8 mouse cellular contexts compared by ENCODE assay signal in the genomic region with DNA sequence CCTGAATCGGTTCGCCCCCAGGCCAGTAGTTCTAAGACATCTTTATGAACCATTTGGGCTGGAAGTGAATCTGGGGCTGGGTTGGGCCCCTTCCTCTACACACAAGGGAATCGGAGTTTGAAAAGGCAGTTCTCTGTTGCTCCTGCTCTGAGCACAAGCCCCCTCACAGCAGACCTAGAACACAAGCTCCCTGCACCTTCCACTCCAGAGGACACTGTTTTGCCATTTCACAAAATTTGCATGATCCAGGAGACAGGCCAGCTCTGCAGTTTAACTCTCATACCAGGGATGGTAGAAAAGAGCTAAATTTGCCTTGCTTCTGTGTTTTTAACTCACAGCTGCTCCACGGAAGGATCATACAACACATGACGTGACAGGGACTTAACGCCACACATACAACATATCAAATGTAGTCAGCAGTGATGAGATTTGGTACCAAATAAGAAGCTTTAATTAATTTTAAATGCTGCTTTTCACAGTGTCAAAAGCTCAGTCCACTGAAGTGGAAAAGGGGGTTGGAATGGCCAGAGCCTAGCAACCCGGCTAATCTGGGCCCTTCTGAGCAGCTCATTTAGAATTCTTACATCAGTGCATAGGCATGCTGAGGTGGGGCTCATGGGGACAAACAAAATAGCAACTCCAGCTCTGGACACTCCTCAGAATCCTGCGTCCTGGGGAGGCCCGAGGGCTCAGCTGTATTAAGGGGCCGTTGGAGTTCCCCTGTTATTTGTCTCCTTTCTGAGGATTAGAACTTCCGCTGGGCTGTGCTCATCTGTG.
A peak's percentile ranks its signal among the peaks of the same experiment; 100 is the strongest.
DNase-seq lines count a peak whose midpoint lies in the region; ATAC-seq and TF ChIP-seq lines count a peak whose summit lies in the region.

No protein-coding gene starts in this region.

- no peak overlapping the region for H3K4me2 ChIP-seq in stomach, embryonic 14.5 days (replicated peaks; ENCODE audit: low read depth, low read length)
- H3K4me2 ChIP-seq in stomach, postnatal 0 days (replicated peaks; ENCODE audit: low read depth): no peak overlapping the region
- no peak overlapping the region for H3K4me2 ChIP-seq in limb, embryonic 14.5 days (replicated peaks; ENCODE audit: low read depth, low read length, severe bottlenecking)
- no peak overlapping the region for H3K4me2 ChIP-seq in stomach, embryonic 16.5 days (ENCODE audit: low read depth, low read length)

- WGBS in stomach, embryonic 14.5 days: 68% methylated on average over 11 of the region's 11 CpGs
- WGBS in stomach, postnatal 0 days: 63% methylated on average over 11 of the region's 11 CpGs
- WGBS in heart, embryonic 10.5 days: 57% methylated on average over 11 of the region's 11 CpGs
- 71% methylated on average over 11 of the region's 11 CpGs for WGBS in limb, embryonic 14.5 days
- WGBS in stomach, embryonic 16.5 days: 62% methylated on average over 11 of the region's 11 CpGs

- H3K4me3 ChIP-seq in stomach, embryonic 14.5 days (ENCODE audit: low read depth, low read length): no peak overlapping the region
- no peak overlapping the region for H3K4me3 ChIP-seq in stomach, postnatal 0 days (ENCODE audit: low read depth, low read length)
- no peak overlapping the region for H3K4me3 ChIP-seq in heart, embryonic 10.5 days
- no peak overlapping the region for H3K4me3 ChIP-seq in limb, embryonic 14.5 days (replicated peaks; ENCODE audit: low read length)
- H3K4me3 ChIP-seq in stomach, embryonic 16.5 days (replicated peaks; ENCODE audit: low read length): no peak overlapping the region

- 0 out of 2 replicates have a peak, but pooled peaks cover 5% of the 10 kb centered on the region for H3K4me1 ChIP-seq in stomach, embryonic 14.5 days (ENCODE audit: control insufficient read depth, insufficient read depth, low read length)
- no peaks in the 10 kb centered on the region for H3K4me1 ChIP-seq in stomach, postnatal 0 days (replicated peaks; ENCODE audit: control insufficient read depth, insufficient read depth)
- H3K4me1 ChIP-seq in heart, embryonic 10.5 days: peaks cover 5% of the 10 kb centered on the region; the same call in 1 of the 2 replicates
- 0 out of 2 replicates have a peak, but pooled peaks cover 6% of the 10 kb centered on the region for H3K4me1 ChIP-seq in limb, embryonic 14.5 days (ENCODE audit: control insufficient read depth, insufficient read depth, low read length)
- no peaks in the 10 kb centered on the region; the same call in 1 of the 2 replicates for H3K4me1 ChIP-seq in stomach, embryonic 16.5 days (ENCODE audit: control insufficient read depth, insufficient read depth, low read length)

- no peak overlapping the region for H3K27ac ChIP-seq in stomach, embryonic 14.5 days (ENCODE audit: low read length)
- H3K27ac ChIP-seq in stomach, postnatal 0 days (replicated peaks): no peak overlapping the region
- H3K27ac ChIP-seq in heart, embryonic 10.5 days: peak overlapping the region; percentile 71
- no peak overlapping the region for H3K27ac ChIP-seq in limb, embryonic 14.5 days (replicated peaks; ENCODE audit: low read depth, low read length)
- H3K27ac ChIP-seq in stomach, embryonic 16.5 days (ENCODE audit: low read length): no peak overlapping the region

- no peak for TF ChIP-seq EP300 in stomach, postnatal 0 days (optimal IDR thresholded peaks at IDR 0.05)

- no peak for DNase-seq in stomach, postnatal 0 days (ENCODE audit: low spot score)
- peak; percentile 76 for DNase-seq in heart, embryonic 10.5 days (ENCODE audit: low spot score)
- DNase-seq in limb, embryonic 14.5 days (ENCODE audit: low spot score): no peak
- DNase-seq in adrenal gland, adult 2 months: no peak
- DNase-seq in adrenal gland, adult 8-10 months: no peak
- no peak for DNase-seq in adrenal gland, postnatal 14 days

- no peak for TF ChIP-seq POLR2A in limb, embryonic 14.5 days (IDR thresholded peaks at IDR 0.05; ENCODE audit: borderline replicate concordance, extremely low read depth, insufficient read depth, insufficient read length)

- no peaks in the 10 kb centered on the region for H3K27me3 ChIP-seq in stomach, embryonic 14.5 days (ENCODE audit: control insufficient read depth, insufficient read depth, low read length)
- H3K27me3 ChIP-seq in stomach, postnatal 0 days (ENCODE audit: control insufficient read depth, insufficient read depth, low read length): no peaks in the 10 kb centered on the region
- no peaks in the 10 kb centered on the region; the same call in 1 of the 2 replicates for H3K27me3 ChIP-seq in heart, embryonic 10.5 days (ENCODE audit: insufficient read depth, poor library complexity, severe bottlenecking)
- H3K27me3 ChIP-seq in limb, embryonic 14.5 days (ENCODE audit: control insufficient read depth, insufficient read depth, low read length): no peaks in the 10 kb centered on the region
- no peaks in the 10 kb centered on the region for H3K27me3 ChIP-seq in stomach, embryonic 16.5 days (ENCODE audit: control insufficient read depth, insufficient read depth, low read length)

- TF ChIP-seq CTCF in stomach, postnatal 0 days (IDR thresholded peaks at IDR 0.05; ENCODE audit: low read depth): no peak

- H3K9ac ChIP-seq in stomach, embryonic 14.5 days (replicated peaks; ENCODE audit: low read depth, low read length): no peak overlapping the region
- no peak overlapping the region for H3K9ac ChIP-seq in stomach, postnatal 0 days (ENCODE audit: low read length)
- H3K9ac ChIP-seq in limb, embryonic 14.5 days (ENCODE audit: low read depth, low read length, severe bottlenecking): no peak overlapping the region
- no peak overlapping the region for H3K9ac ChIP-seq in stomach, embryonic 16.5 days (ENCODE audit: low read length)

- 0 out of 2 replicates have a peak, but pooled peaks have one; percentile 53 for ATAC-seq in stomach, embryonic 14.5 days (ENCODE audit: insufficient number of reproducible peaks, insufficient read depth, low FRiP score, low read depth)
- no peak for ATAC-seq in stomach, postnatal 0 days (ENCODE audit: low FRiP score, low TSS enrichment)
- ATAC-seq in limb, embryonic 14.5 days (ENCODE audit: low FRiP score, low read depth): peak; percentile 44; the same call in 1 of the 2 replicates
- ATAC-seq in stomach, embryonic 16.5 days (ENCODE audit: insufficient read depth, low FRiP score): peak; percentile 56; the same call in 1 of the 2 replicates

- H3K36me3 ChIP-seq in stomach, embryonic 14.5 days (ENCODE audit: control insufficient read depth, insufficient read depth, low read length): no peaks in the 10 kb centered on the region
- no peaks in the 10 kb centered on the region for H3K36me3 ChIP-seq in stomach, postnatal 0 days (ENCODE audit: control insufficient read depth, insufficient read depth, low read length)
- H3K36me3 ChIP-seq in heart, embryonic 10.5 days: no peaks in the 10 kb centered on the region
- no peaks in the 10 kb centered on the region for H3K36me3 ChIP-seq in limb, embryonic 14.5 days (ENCODE audit: control insufficient read depth, insufficient read depth, low read length)
- H3K36me3 ChIP-seq in stomach, embryonic 16.5 days (ENCODE audit: control insufficient read depth, insufficient read depth, low read length): no peaks in the 10 kb centered on the region

- no peaks in the 10 kb centered on the region for H3K9me3 ChIP-seq in stomach, embryonic 14.5 days (ENCODE audit: control insufficient read depth, low read depth, low read length)
- H3K9me3 ChIP-seq in stomach, postnatal 0 days (ENCODE audit: control insufficient read depth, low read length): no peaks in the 10 kb centered on the region
- no peaks in the 10 kb centered on the region for H3K9me3 ChIP-seq in heart, embryonic 10.5 days
- no peaks in the 10 kb centered on the region for H3K9me3 ChIP-seq in limb, embryonic 14.5 days (ENCODE audit: control insufficient read depth, low read length)
- no peaks in the 10 kb centered on the region for H3K9me3 ChIP-seq in stomach, embryonic 16.5 days (replicated peaks; ENCODE audit: control insufficient read depth, low read length)
